Mouse (Mus musculus) G1E (cell line): ENCODE results near the gene Grin2a.

Experiments
- CTCF ChIP-seq: IDR thresholded peaks from 2 replicates; pipeline ENCODE4 v1.5.1; 2012; ENCODE audit warnings: low read depth, low read length, inconsistent platforms, mixed read lengths
- TAL1 ChIP-seq: conservative IDR thresholded peaks from 2 replicates; pipeline ENCODE4 v1.6.1; 2012; ENCODE audit warnings: low read depth, low read length, inconsistent platforms, mixed read lengths

DNA sequence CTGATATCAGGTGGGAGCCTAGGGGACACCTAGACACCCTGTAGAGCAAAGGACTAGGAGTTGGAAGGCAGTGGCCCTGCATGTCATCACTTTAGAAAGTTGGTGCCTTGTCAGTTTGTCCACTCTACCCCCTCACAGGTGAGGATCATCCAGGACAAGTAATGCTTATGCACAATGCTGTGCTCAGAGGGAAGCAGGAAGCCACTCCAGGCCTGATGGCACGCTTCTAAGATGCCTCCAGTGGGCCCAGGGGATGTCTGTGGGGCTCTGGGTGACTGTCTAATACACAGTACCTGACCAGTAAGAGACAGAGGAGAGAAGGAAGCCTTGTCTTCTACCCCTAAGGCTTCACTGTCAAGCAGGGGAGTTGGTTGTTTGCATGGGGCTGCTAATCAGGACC lies 7.6 kb upstream of the Grin2a start:
- TF ChIP-seq CTCF, result no peak
- no peak for TF ChIP-seq TAL1
